Mouse (Mus musculus): ENCODE measurements around the gene Scap. TPM values are rescaled to one million over a fixed set of nuclear protein-coding genes. Genes with fewer than 3 reads are reported as not detected.
A peak's percentile ranks its signal among the peaks of the same experiment; 100 is the strongest.
"Not testable (repeated sequence)": the region's sequence is repeated elsewhere in the genome, so short reads cannot be mapped to it uniquely, and the experiment has no call there.

The Scap gene
- polyA plus RNA-seq, 1 experiment from 2014 or later: 18.2 TPM

DNA sequence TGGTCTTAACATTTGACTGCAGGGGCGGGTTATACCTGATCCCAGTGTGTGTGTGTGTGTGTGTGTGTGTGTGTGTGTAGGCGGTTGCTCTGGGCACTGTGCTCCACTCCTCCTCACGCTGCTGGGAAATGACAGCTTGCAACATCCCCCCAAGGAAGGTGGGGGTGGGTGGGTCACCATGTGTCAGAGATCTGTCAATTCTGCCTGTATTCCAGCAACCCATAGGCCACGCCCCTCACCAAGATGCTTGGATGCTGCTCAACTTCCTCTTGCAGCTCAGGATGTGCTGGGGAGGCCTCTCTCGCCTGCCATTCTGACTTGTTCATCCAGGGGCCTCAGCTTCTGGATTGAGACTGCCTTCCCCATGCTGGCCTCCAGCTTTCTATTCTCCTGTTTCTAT is 18.4 kb upstream of the Scap start:
- peaks cover 89% of the 10 kb centered on the region for H3K36me3 ChIP-seq
- H3K27me3 ChIP-seq (replicated peaks): no peaks in the 10 kb centered on the region
- 82% methylated on average over 5 of the region's 5 CpGs for WGBS

DNA sequence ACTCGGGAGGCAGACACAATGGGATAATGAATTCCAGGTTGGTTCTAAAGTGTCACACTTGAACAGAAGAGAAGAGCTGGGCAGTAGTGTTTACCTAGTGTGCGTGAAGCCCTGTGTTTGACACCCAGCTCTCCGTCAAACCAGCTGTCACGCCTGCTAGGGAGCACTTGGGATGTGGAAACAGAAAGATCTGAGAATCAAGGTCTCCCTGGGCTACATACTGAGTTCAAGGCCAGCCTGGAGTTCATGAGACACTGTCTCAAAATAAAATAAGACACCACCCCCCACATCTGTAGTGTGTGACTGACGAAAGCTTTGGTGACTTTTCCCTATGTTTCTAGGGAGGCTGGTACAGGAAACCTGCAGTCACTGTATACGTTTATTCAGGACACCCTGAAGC is 17.7 kb upstream of the Scap start:
- no peak for ATAC-seq (ENCODE audit: extremely low read depth, insufficient number of reproducible peaks, low FRiP score, low TSS enrichment)
- no peaks in the 10 kb centered on the region for H3K9me3 ChIP-seq
- H3K9ac ChIP-seq: no peak overlapping the region
- H3K36me3 ChIP-seq: peaks cover 88% of the 10 kb centered on the region
- WGBS: 78% methylated on average over 6 of the region's 6 CpGs
- no peaks in the 10 kb centered on the region for H3K27me3 ChIP-seq (replicated peaks)
- no peak overlapping the region for H3K27ac ChIP-seq (replicated peaks)
- H3K4me3 ChIP-seq: no peak overlapping the region
- H3K4me2 ChIP-seq: no peak overlapping the region
- no peaks in the 10 kb centered on the region for H3K4me1 ChIP-seq

More for the DNA sequence above, 18.4 kb upstream of the Scap start:
- H3K4me3 ChIP-seq: no peak overlapping the region
- H3K27ac ChIP-seq (replicated peaks): no peak overlapping the region
- H3K9me3 ChIP-seq: no peaks in the 10 kb centered on the region
- no peaks in the 10 kb centered on the region for H3K4me1 ChIP-seq
- no peak for ATAC-seq (ENCODE audit: extremely low read depth, insufficient number of reproducible peaks, low FRiP score, low TSS enrichment)
- no peak overlapping the region for H3K4me2 ChIP-seq
- no peak overlapping the region for H3K9ac ChIP-seq

DNA sequence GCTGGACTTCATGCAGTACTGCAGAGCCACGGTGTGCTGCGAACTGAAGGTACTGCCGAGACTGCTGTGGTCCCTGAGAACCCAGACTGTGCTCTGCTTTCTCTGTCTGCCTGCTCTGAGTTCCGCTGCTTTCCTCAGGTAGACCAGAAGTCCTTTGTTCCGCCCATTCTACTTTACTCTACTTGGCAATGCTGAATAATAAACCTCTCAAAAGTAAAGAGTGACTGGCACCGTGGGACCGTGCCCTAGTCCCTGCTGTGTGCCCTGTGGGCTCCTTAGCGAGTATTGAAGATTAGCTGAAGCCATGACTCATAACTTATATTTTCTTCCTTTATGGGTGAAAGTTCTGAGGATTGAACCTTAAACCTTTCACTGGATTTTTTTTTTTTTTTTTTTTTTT is 17.2 kb upstream of the Scap start:
- peaks cover 88% of the 10 kb centered on the region for H3K36me3 ChIP-seq

DNA sequence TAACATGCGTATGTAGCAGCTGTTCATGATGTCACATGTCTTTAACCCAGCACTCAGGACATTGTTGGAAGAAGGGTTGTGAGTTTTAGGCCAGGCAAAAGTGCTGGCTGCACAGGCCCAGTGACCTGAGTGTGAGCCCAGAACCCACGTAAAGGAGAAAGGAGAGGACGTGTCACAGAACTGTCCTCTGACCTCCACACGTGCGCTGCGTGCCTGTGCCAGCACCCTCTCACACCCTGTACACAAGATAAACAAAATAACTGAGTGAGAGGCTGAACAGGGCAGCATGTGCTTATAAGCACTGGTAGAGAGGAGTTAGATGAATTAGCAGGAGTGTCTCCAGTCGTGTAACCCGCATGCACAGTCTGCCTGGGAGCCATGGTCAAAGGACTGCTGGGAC is 16.6 kb upstream of the Scap start:
- no peak for ATAC-seq (ENCODE audit: extremely low read depth, insufficient number of reproducible peaks, low FRiP score, low TSS enrichment)
- Histone ChIP-seq H3K4me3 (no peak overlapping the region), H3K4me1 (no peaks in the 10 kb centered on the region), H3K27me3 (replicated peaks) (no peaks in the 10 kb centered on the region), H3K9ac (no peak overlapping the region), H3K36me3 (peaks cover 88% of the 10 kb centered on the region), H3K27ac (replicated peaks) (no peak overlapping the region), H3K9me3 (no peaks in the 10 kb centered on the region), H3K4me2 (no peak overlapping the region)
- 90% methylated on average over 8 of the region's 8 CpGs for WGBS

More for the DNA sequence above, 17.2 kb upstream of the Scap start:
- no peak overlapping the region for H3K4me3 ChIP-seq
- H3K9ac ChIP-seq: no peak overlapping the region
- no peaks in the 10 kb centered on the region for H3K27me3 ChIP-seq (replicated peaks)
- H3K9me3 ChIP-seq: no peaks in the 10 kb centered on the region
- no peak for ATAC-seq (ENCODE audit: extremely low read depth, insufficient number of reproducible peaks, low FRiP score, low TSS enrichment)
- H3K4me2 ChIP-seq: no peak overlapping the region
- 91% methylated on average over 8 of the region's 8 CpGs for WGBS
- H3K27ac ChIP-seq (replicated peaks): no peak overlapping the region
- no peaks in the 10 kb centered on the region for H3K4me1 ChIP-seq

DNA sequence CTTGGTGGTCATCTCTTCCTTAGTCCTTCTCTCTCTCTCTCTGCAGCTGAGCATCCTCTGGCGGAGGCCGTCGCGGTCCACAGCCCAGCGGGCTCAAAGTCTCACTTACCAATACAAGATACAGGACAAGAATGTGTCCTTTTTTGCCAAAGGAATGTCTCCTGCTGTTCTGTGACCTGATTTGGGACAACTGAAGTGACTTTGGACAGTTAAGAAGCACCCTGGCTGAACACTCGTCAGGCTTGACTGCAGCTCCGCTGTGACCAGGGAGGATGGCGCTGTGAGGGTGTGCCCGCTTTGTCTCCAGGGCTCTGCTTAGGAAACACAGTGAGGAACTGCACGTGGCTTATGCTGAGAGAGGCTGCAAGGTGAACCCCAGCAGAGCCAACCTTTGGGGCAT is 12.3 kb upstream of the Scap start:
- Histone ChIP-seq H3K9ac (no peak overlapping the region), H3K27ac (replicated peaks) (no peak overlapping the region), H3K36me3 (peaks cover 61% of the 10 kb centered on the region), H3K4me1 (no peaks in the 10 kb centered on the region), H3K9me3 (no peaks in the 10 kb centered on the region), H3K4me3 (no peak overlapping the region), H3K4me2 (no peak overlapping the region), H3K27me3 (replicated peaks) (no peaks in the 10 kb centered on the region)
- ATAC-seq (ENCODE audit: extremely low read depth, insufficient number of reproducible peaks, low FRiP score, low TSS enrichment): no peak
- 88% methylated on average over 10 of the region's 10 CpGs for WGBS

DNA sequence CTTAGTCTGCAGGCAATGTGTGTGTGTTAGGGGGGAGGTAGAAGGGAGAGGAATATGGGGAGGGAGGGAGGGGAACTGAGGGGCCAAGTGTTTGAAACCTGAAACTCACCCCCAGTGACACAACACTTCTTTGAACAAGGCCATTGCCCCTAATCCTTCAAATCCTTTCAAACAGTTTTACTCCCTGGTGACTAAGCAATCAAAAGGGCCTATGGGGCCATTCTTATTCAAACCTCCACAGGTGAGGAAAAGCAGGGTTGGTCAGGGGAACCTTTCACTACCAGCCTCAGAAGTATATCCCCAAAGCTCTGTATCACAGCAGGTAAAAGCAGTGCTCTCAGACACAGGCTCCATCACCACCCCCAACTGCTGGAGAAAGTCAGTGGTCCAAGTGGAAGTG is 10.1 kb upstream of the Scap start:
- no peak overlapping the region for H3K9ac ChIP-seq
- H3K27me3 ChIP-seq (replicated peaks): no peaks in the 10 kb centered on the region
- ATAC-seq (ENCODE audit: extremely low read depth, insufficient number of reproducible peaks, low FRiP score, low TSS enrichment): no peak
- H3K4me2 ChIP-seq: no peak overlapping the region
- H3K9me3 ChIP-seq: no peaks in the 10 kb centered on the region
- no peaks in the 10 kb centered on the region for H3K4me1 ChIP-seq
- no peak overlapping the region for H3K4me3 ChIP-seq
- no peak overlapping the region for H3K27ac ChIP-seq (replicated peaks)
- peaks cover 44% of the 10 kb centered on the region for H3K36me3 ChIP-seq

DNA sequence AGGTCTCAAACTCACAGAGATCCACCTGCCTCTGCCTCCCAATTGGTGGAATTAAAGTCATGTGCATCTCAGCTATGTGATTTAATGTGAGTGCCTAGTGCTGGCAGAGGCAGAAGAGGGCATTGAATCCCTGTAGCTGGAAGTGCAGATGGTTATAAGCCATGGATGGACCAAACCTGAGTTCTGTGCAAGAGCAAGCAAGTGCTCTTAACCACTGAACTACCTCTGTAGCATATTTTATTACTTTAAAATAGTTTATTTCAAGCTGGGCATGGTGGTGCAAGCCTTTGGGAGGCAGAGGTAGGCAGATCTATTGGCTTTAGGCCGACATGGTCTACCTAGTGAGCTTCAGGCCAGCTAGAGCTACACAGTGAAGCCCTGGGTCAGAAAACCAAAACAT is 8.9 kb upstream of the Scap start:
- no peak overlapping the region for H3K4me3 ChIP-seq
- H3K36me3 ChIP-seq: peaks cover 34% of the 10 kb centered on the region
- no peaks in the 10 kb centered on the region for H3K27me3 ChIP-seq (replicated peaks)
- ATAC-seq (ENCODE audit: extremely low read depth, insufficient number of reproducible peaks, low FRiP score, low TSS enrichment): no peak
- no peak overlapping the region for H3K9ac ChIP-seq
- 78% methylated on average over 1 of the region's 1 CpGs for WGBS
- H3K4me2 ChIP-seq: no peak overlapping the region
- H3K9me3 ChIP-seq: no peaks in the 10 kb centered on the region
- H3K27ac ChIP-seq (replicated peaks): no peak overlapping the region
- peaks cover 4% of the 10 kb centered on the region for H3K4me1 ChIP-seq

DNA sequence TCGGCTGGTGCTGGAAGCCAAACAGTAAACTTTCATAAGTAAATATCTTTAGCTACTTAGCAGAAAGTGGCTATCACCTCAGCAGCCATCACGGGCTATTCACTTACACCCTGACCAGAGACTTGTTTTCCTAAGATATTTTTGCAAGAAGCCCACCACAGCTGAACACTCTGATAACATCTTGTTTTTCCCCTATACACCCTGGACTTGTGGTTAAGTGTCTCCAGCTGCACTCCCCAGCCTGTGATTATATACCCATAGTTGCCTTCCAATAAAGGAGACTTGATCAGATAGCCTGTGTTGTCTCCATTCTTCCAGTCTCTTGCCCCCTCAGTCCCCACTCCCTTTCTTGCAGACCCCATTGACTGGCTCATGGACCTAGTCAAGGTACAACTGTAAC is 4.9 kb upstream of the Scap start:
- H3K9me3 ChIP-seq: no peaks in the 10 kb centered on the region
- H3K9ac ChIP-seq: no peak overlapping the region
- no peak for ATAC-seq (ENCODE audit: extremely low read depth, insufficient number of reproducible peaks, low FRiP score, low TSS enrichment)
- H3K27ac ChIP-seq (replicated peaks): no peak overlapping the region
- no peak overlapping the region for H3K4me3 ChIP-seq
- no peak overlapping the region for H3K4me2 ChIP-seq
- H3K27me3 ChIP-seq (replicated peaks): no peaks in the 10 kb centered on the region
- H3K4me1 ChIP-seq: peaks cover 13% of the 10 kb centered on the region
- 0 out of 2 replicates have a peak, but pooled peaks cover under 1% of the 10 kb centered on the region for H3K36me3 ChIP-seq
- WGBS: 69% methylated on average over 2 of the region's 2 CpGs

DNA sequence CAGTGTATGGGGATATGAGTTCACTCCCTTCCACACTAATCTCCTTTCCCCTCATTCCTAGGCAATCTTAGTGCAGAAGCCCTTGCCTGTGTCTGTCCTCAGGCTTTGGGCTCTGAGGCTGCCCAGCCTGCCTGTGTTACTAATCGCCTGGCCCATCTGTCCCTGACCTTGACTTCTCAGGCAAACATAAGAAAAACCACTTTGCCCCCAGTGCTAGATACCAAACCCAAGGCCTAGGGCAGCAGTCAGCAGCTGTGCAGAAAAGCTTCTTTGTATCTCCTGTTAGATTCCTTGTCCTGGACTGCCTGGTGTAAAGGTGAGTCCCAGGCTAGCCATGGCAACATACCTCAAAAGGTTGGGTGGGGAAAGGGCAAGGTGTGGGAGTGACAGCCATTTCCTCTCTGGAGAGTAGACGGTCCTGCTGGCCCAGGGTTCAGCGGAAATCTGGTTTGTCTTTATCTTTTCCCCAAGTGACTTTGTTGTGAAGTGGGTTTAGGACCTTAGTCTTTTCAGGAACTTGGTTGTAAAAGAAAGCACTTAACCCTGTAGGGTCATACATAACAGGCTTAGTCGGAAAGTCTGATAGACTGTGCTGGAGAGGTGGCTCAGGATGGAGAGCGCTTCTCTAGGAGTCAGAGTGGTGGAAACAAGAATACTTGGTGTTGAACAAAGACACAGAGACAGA is 4.0 kb upstream of the Scap start:
- H3K27me3 ChIP-seq (replicated peaks): no peaks in the 10 kb centered on the region
- no peak overlapping the region for H3K27ac ChIP-seq (replicated peaks)
- H3K9ac ChIP-seq: no peak overlapping the region
- H3K36me3 ChIP-seq: no peaks in the 10 kb centered on the region
- 35% methylated on average over 5 of the region's 5 CpGs for WGBS
- no peak for ATAC-seq (ENCODE audit: extremely low read depth, insufficient number of reproducible peaks, low FRiP score, low TSS enrichment)
- H3K4me1 ChIP-seq: peaks cover 18% of the 10 kb centered on the region
- H3K9me3 ChIP-seq: no peaks in the 10 kb centered on the region
- no peak overlapping the region for H3K4me2 ChIP-seq
- no peak overlapping the region for H3K4me3 ChIP-seq

DNA sequence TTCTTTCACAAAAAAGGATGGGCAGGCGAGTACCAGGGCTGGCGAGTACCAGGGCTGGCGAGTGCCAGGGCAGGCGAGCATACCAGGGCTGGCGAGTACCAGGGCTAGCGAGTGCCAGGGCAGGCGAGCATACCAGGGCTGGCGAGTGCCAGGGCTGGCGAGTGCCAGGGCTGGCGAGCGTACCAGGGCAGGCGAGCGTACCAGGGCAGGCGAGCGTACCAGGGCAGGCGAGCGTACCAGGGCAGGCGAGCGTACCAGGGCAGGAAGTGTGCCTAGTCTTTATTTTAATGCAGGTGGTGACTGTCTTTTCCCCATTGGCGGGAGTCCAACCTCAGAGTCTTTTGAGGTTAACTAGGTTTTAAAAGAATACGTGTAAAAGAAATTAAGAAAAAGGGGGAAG is 3.4 kb upstream of the Scap start:
- WGBS: 71% methylated on average over 21 of the region's 21 CpGs
- no peak overlapping the region for H3K9ac ChIP-seq
- H3K27me3 ChIP-seq (replicated peaks): no peaks in the 10 kb centered on the region
- no peak overlapping the region for H3K4me2 ChIP-seq
- ATAC-seq (ENCODE audit: extremely low read depth, insufficient number of reproducible peaks, low FRiP score, low TSS enrichment): no peak
- H3K4me1 ChIP-seq: peaks cover 22% of the 10 kb centered on the region
- no peaks in the 10 kb centered on the region for H3K36me3 ChIP-seq
- H3K27ac ChIP-seq (replicated peaks): no peak overlapping the region
- H3K4me3 ChIP-seq: no peak overlapping the region
- H3K9me3 ChIP-seq: no peaks in the 10 kb centered on the region

DNA sequence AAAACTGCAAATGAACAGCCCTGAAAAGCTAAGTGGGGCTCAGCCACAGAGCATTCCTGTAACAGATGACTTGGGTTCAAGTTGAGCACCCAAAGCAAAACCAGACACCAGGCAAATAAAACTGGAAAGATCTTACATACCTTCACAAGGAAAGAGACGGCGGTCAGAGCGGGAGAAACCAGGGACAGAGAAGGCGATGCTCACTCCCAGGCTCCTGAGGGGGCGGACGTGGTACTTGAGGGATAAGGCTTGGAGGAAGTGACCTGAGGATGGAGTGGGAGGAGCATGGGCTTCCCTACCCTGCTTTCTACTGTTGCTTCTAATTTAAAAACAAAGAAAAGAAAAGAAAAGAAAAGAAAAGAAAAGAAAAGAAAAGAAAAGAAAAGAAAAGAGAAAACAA is 2.7 kb upstream of the Scap start:
- no peak overlapping the region for H3K4me2 ChIP-seq
- H3K27me3 ChIP-seq (replicated peaks): no peaks in the 10 kb centered on the region
- no peak overlapping the region for H3K4me3 ChIP-seq
- no peak overlapping the region for H3K27ac ChIP-seq (replicated peaks)
- 0 out of 2 replicates have a peak overlapping the region, but pooled peaks have one; percentile 37 for H3K9ac ChIP-seq
- H3K36me3 ChIP-seq: no peaks in the 10 kb centered on the region
- ATAC-seq (ENCODE audit: extremely low read depth, insufficient number of reproducible peaks, low FRiP score, low TSS enrichment): no peak
- 34% methylated on average over 6 of the region's 6 CpGs for WGBS
- peaks cover 22% of the 10 kb centered on the region for H3K4me1 ChIP-seq
- no peaks in the 10 kb centered on the region for H3K9me3 ChIP-seq

DNA sequence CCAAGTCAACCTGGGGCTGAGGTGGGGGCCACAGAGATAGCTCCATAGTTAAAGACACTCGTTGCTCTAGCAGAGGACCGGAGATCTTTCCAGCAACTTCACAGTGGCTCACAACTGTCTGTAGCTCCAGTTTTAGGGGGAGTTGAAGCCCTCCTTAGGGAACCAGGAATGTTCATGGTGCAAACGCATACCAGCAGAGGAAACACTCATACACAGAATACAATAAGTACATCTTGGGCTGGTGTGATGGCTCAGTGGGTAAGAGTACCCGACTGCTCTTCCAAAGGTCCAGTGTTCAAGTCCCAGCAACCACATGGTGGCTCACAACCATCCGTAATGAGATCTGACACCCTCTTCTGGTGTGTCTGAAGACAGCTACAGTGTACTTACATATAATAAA is 2.2 kb upstream of the Scap start:
- not testable (repeated sequence) for H3K4me2 ChIP-seq; H3K4me3 ChIP-seq; H3K36me3 ChIP-seq; H3K27me3 ChIP-seq (replicated peaks); H3K9me3 ChIP-seq; H3K27ac ChIP-seq (replicated peaks); ATAC-seq (ENCODE audit: extremely low read depth, insufficient number of reproducible peaks, low FRiP score, low TSS enrichment); H3K9ac ChIP-seq
- H3K4me1 ChIP-seq: peaks cover 22% of the 10 kb centered on the region
- 81% methylated on average over 5 of the region's 5 CpGs for WGBS

Data from heart, embryonic 13.5 days (tissue).